Mouse (Mus musculus) MEL (cell line): ENCODE data around the gene Gm38392.

Experiments used
- BHLHE40 ChIP-seq: IDR thresholded peaks from 2 replicates; pipeline ENCODE4 v1.6.1; 2012; ENCODE audit warnings: low read depth, mild to moderate bottlenecking, inconsistent platforms, low read length, improper control_type of control experiment, borderline replicate concordance
- CTCF ChIP-seq, 3 experiments: IDR thresholded peaks in 2 of 3; conservative IDR thresholded peaks in 1 of 3; 2 replicates each; pipeline ENCODE4 v1.5.1; 2011 to 2012; ENCODE audit warnings: low read length in 3 of 3, low read depth in 2 of 3, mild to moderate bottlenecking in 2 of 3, improper control_type of control experiment in 1 of 3, inconsistent platforms in 1 of 3, mixed read lengths in 1 of 3, moderate library complexity in 1 of 3; ENCODE audit not compliant: control insufficient read depth in 1 of 3, insufficient read depth in 1 of 3, poor library complexity in 1 of 3, severe bottlenecking in 1 of 3
- GATA1 ChIP-seq: IDR thresholded peaks from 2 replicates; pipeline ENCODE4 v1.6.1; 2011; ENCODE audit warnings: low read depth, low read length, improper control_type of control experiment
- MAX ChIP-seq: IDR thresholded peaks from 2 replicates; pipeline ENCODE4 v1.6.1; 2011; ENCODE audit warnings: low read length, improper control_type of control experiment
- MXI1 ChIP-seq: IDR thresholded peaks from 2 replicates; pipeline ENCODE4 v1.6.1; 2011; ENCODE audit warnings: mild to moderate bottlenecking, low read depth, low read length, improper control_type of control experiment
- POLR2A ChIP-seq, 2 experiments: IDR thresholded peaks; 2 replicates each; pipeline ENCODE4 v1.6.1; 2011 to 2012; ENCODE audit warnings: low read length in 2 of 2, mild to moderate bottlenecking in 2 of 2, control low read depth in 1 of 2, improper control_type of control experiment in 1 of 2, low read depth in 1 of 2, moderate library complexity in 1 of 2; ENCODE audit not compliant: control insufficient read depth in 1 of 2, insufficient read depth in 1 of 2, poor library complexity in 1 of 2
- TAL1 ChIP-seq: IDR thresholded peaks from 2 replicates; pipeline ENCODE4 v1.6.1; 2012; ENCODE audit warnings: mild to moderate bottlenecking, inconsistent platforms, low read length, moderate library complexity, mixed read lengths
- UBTF ChIP-seq: IDR thresholded peaks from 2 replicates; pipeline ENCODE4 v1.6.1; 2012; ENCODE audit warnings: low read depth, mild to moderate bottlenecking, inconsistent platforms, low read length, improper control_type of control experiment, moderate library complexity, borderline replicate concordance; ENCODE audit not compliant: insufficient read depth
- ZKSCAN1 ChIP-seq: IDR thresholded peaks from 2 replicates; pipeline ENCODE4 v1.6.1; 2012; ENCODE audit warnings: low read depth, mild to moderate bottlenecking, inconsistent platforms, low read length, improper control_type of control experiment, moderate library complexity

- TF ChIP-seq TAL1 = no peak
- TF ChIP-seq MXI1 = no peak
- TF ChIP-seq POLR2A (IDR thresholded peaks at IDR 0.05; ENCODE audit: control insufficient read depth in 1 of 2, insufficient read depth in 1 of 2, low read depth in 1 of 2, low read length in 2 of 2, poor library complexity in 1 of 2) = no peak
- no peak for TF ChIP-seq CTCF (IDR thresholded peaks at IDR 0.05 in 2 of 3, conservative IDR thresholded peaks at IDR 0.05 in 1 of 3; ENCODE audit: control insufficient read depth in 1 of 3, insufficient read depth in 1 of 3, low read depth in 2 of 3, low read length in 3 of 3, poor library complexity in 1 of 3, severe bottlenecking in 1 of 3)
- no peak for TF ChIP-seq MAX
- no peak for TF ChIP-seq GATA1
- no peak for TF ChIP-seq UBTF
- TF ChIP-seq ZKSCAN1 = no peak
- no peak for TF ChIP-seq BHLHE40
Observed at GRCm38 (mm10) chr3:88212356-88212755, 74.7 kb downstream of the Gm38392 start.
